Mouse (Mus musculus) layer of hippocampus, postnatal 25 days (tissue): ENCODE measurements around the gene P4htm. TPM values are rescaled to one million over a fixed set of nuclear protein-coding genes. Genes with fewer than 3 reads are reported as not detected.
"Not testable (repeated sequence)": the region's sequence is repeated elsewhere in the genome, so short reads cannot be mapped to it uniquely, and the experiment has no call there.

Experiments
- DNase-seq, 2 experiments: peaks; one replicate each; pipeline ENCODE4 v3.0.0; 2022; ENCODE audit warnings: mixed read lengths in 2 of 2, low spot score in 1 of 2; ENCODE audit errors: extremely low spot score in 1 of 2
- total RNA-seq, 2 experiments: library from RNA; stranded (reverse); gene quantifications; 2 replicates each; pipeline ENCODE4 v1.2.3; 2021

P4htm gene
- total RNA-seq = 10 to 100 TPM; 92.0 to 97.8 TPM

GRCm38 (mm10) chr9:108596998-108597764 is at the start of gene P4htm:
Gene P4htm (minus strand): TSS chr9:108597667.
- DNase-seq = peak; percentile 69 to 77

- no peak for DNase-seq
Observed at GRCm38 (mm10) chr9:108639825-108640224, 42.4 kb upstream of the P4htm start.

- DNase-seq = no peak
Observed at GRCm38 (mm10) chr9:108635415-108635814, 37.9 kb upstream of the P4htm start.

GRCm38 (mm10) chr9:108633846-108634245 is 36.4 kb upstream of the P4htm start:
- no peak for DNase-seq

- no peak for DNase-seq
Observed at GRCm38 (mm10) chr9:108632375-108632774, 34.9 kb upstream of the P4htm start.

- DNase-seq = no peak
Observed at GRCm38 (mm10) chr9:108631631-108632256, 34.3 kb upstream of the P4htm start.

- no peak for DNase-seq
Observed at GRCm38 (mm10) chr9:108630683-108631082, 33.2 kb upstream of the P4htm start.

GRCm38 (mm10) chr9:108628141-108628540 is 30.7 kb upstream of the P4htm start:
- DNase-seq = no peak

- DNase-seq = no peak
Observed at GRCm38 (mm10) chr9:108626498-108626897, 29.0 kb upstream of the P4htm start.

GRCm38 (mm10) chr9:108617301-108617700 is 19.8 kb upstream of the P4htm start:
- no peak for DNase-seq

- DNase-seq = no peak
Observed at GRCm38 (mm10) chr9:108611488-108611887, 14.0 kb upstream of the P4htm start.

- no peak for DNase-seq
Observed at GRCm38 (mm10) chr9:108608889-108609288, 11.4 kb upstream of the P4htm start.

- not testable (repeated sequence) for DNase-seq
Observed at GRCm38 (mm10) chr9:108607929-108608328, 10.5 kb upstream of the P4htm start.

- DNase-seq = no peak
Observed at GRCm38 (mm10) chr9:108601986-108602385, 4.5 kb upstream of the P4htm start.

- DNase-seq = no peak
Observed at GRCm38 (mm10) chr9:108600011-108600410, 2.5 kb upstream of the P4htm start.

GRCm38 (mm10) chr9:108599021-108599566 is 1.6 kb upstream of the P4htm start:
- no peak for DNase-seq

GRCm38 (mm10) chr9:108594354-108594753 is 3.1 kb downstream of the P4htm start:
- DNase-seq = no peak

- DNase-seq = no peak
Observed at GRCm38 (mm10) chr9:108591462-108591861, 6.0 kb downstream of the P4htm start.

- DNase-seq = no peak
Observed at GRCm38 (mm10) chr9:108589229-108589628, 8.2 kb downstream of the P4htm start.

- peak; percentile 56 for DNase-seq
Observed at GRCm38 (mm10) chr9:108587571-108588180, 9.8 kb downstream of the P4htm start.

GRCm38 (mm10) chr9:108579344-108579690 is 18.1 kb downstream of the P4htm start:
- DNase-seq = no peak
